Mouse (Mus musculus): ENCODE data around the gene Slc25a5.

Slc25a5 gene

DNA sequence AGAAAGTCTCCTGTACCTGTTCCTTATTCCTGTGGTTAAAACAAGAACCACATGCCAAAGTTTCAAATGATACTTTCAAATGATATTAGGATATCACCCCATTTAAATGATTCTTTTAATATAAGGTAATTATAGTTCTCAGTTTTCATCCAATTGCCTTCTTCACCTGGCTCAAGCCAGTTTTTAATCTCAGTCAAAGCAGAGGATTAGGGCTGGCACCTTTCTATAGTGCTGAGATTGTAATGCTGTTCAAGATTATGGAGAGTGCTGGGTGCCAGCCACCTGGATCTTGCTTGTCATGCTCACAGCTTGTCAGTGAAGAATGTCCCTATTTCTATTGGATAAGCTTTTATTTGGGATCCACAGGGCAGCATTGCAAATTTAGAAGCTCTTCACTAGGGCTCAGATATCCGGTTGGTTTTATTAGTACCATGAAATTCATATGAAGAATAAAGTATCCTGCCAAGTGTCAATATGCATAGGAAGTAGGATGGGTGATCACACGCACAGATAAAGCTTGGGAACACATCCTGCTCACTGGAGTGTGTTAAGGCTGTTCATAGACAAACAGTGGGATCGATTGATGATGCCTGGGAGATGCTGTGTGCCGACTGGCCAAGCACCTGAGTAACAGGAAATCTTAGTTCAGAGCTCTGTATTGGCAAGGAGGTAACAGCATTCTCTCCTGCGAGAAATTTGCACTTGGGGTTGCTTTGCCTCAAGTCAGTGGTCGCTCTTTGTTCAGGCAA, 3.9 kb downstream of the Slc25a5 start:
- DNase-seq (ENCODE audit: low read depth in 2 of 2, low spot score in 2 of 2): no peak

DNA sequence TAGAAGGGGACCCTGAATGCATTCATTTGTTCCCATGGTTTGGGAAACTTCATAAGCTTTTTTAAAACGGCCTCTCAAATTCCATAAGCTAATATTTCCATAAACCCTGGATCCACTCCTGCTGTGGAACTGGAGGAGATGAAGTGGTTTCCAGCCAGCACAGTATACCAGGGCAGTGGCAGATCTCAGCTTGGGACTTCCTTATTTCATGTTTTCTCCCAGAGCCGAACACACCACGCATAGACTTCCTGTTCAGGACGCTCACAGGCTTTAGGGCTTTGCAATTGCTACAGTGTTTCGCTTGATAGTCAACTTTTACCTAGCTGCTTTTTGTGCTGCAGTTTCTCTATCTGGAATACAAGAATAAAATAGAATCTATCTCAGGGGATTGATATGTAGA, 7.7 kb downstream of the Slc25a5 start:
- no peak for DNase-seq (ENCODE audit: low read depth in 2 of 2, low spot score in 2 of 2)

- DNase-seq (ENCODE audit: low read depth in 2 of 2, low spot score in 2 of 2): no peak
These were observed 8.7 kb downstream of the Slc25a5 start for GRCm38 (mm10) chrX:36804196-36804595.

GRCm38 (mm10) chrX:36805466-36806235, 10.2 kb downstream of the Slc25a5 start:
- DNase-seq (ENCODE audit: low read depth in 2 of 2, low spot score in 2 of 2): no peak

DNA sequence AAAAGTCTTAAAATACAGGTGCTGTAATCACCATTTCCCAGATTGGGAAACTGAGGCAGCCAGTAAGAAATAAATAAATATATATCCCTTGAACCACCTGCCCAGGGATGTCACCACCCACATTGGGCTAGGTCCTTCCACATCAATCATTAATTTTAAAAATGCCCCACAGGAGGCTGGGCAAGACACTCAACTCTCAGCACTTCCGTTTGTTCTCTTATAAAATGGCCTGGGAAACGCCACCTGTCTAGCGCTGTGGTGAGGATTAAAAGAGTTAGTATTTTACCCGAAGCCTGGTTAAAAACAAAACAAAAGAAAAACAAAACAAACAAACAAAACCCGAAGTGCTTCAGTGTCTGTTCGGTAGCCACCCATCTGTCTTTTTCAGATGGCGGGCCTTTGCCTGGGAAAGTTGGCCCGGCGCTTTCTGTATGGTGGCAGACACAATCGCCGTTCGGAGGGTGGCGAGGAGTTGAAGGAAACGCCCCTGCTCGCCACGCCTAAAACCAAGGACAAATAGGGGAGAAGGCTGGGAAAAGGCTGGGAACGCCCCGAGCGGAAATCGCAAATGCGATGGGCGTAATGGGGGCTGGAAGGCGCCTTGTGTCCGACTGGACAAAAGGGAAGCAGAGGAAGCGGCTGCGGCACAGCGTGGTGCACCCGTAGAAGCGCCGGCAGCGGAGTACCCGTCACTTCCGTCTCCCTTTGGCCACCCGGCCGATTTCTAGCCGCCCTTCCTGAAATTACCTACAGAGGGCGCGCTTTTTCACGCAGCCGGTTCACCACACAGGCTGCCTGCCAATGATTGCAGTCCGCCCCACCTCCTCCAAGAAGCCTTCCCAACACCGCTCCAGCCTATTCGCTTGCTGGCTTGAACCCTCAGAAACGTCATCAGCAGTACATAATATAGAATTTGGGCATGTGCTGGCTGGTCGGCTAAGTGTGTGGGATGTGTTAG, 12.2 kb downstream of the Slc25a5 start:
- peak; percentile 74 to 83 for DNase-seq (ENCODE audit: low read depth in 2 of 2, low spot score in 2 of 2)

GRCm38 (mm10) chrX:36808318-36808683, 12.8 kb downstream of the Slc25a5 start:
- DNase-seq (ENCODE audit: low read depth in 2 of 2, low spot score in 2 of 2): no peak

- peak in 1 of 2 experiments; percentile 20 for DNase-seq (ENCODE audit: low read depth in 2 of 2, low spot score in 2 of 2)
These were observed 15.9 kb downstream of the Slc25a5 start for GRCm38 (mm10) chrX:36811377-36811776.

GRCm38 (mm10) chrX:36814161-36814836, 18.8 kb downstream of the Slc25a5 start:
- no peak for DNase-seq (ENCODE audit: low read depth in 2 of 2, low spot score in 2 of 2)

- no peak for DNase-seq (ENCODE audit: low read depth in 2 of 2, low spot score in 2 of 2)
These were observed 19.6 kb downstream of the Slc25a5 start for GRCm38 (mm10) chrX:36815022-36815421.

GRCm38 (mm10) chrX:36815439-36815838, 20.0 kb downstream of the Slc25a5 start:
- DNase-seq (ENCODE audit: low read depth in 2 of 2, low spot score in 2 of 2): no peak

- DNase-seq (ENCODE audit: low read depth in 2 of 2, low spot score in 2 of 2): no peak
These were observed 21.0 kb downstream of the Slc25a5 start for GRCm38 (mm10) chrX:36816368-36816899.

DNA sequence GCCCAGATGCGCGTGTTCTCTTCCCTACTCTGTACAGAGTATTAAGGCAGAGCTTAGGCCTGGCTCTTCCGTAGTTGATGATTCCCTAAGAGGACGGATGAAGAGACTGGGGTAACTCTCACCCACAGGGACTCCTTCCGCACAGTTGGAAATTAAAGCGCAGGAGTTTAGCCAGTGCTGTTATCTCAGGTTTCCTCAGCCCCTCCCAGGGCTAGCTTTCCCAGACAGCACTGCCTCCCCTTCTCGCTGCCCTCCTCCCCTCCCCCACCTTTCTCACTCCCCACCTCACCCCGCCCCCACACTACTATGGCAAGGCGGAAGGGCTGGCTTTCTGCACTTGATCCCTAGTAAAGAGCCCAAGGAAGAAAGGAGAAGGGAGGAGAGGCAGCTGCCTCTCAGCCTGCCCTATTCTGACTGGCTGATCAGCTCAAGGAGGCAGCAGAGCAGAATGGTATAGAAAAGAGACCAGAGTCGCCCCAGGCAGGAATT, 21.5 kb downstream of the Slc25a5 start:
- DNase-seq (ENCODE audit: low read depth in 2 of 2, low spot score in 2 of 2): no peak

DNA sequence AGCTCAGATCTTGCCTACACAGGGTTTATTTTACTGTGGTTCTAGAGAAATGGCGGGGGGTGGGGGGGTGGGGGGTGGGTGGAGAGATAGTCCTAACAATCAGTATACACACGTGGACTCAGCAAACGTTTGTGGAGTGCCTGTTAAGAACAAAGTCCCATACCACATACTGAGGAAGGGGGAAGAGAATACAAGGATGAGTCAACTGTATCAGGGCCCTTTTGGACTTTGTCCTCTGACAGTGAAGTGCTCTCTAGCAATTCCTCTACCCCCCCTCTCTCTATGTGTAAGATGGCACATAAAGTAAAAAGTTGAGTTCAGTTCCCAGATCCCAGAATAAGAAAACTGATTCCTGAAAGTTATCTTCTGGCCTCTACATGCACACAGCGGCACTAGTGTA, 24.1 kb downstream of the Slc25a5 start:
- DNase-seq (ENCODE audit: low read depth in 2 of 2, low spot score in 2 of 2): no peak

DNA sequence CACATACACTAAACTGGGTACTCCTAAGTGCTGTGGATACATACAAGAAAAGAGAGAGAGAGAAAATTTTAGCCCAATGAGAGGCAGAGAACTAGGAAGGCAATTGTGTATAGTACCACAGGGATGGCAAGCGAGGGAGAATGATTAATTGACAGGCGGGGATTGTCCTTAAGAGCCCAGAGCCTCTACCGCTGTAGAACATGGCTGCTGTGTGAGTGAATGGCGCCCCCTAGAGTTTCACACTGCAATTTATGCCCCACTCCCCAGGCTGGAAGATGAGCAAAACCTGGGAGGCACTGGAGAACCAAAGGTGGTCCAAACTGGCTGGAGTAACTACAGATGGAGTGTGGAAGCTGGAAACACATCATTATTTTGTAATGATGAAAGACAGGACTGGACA, 24.8 kb downstream of the Slc25a5 start:
- peak; percentile 26 to 57 for DNase-seq (ENCODE audit: low read depth in 2 of 2, low spot score in 2 of 2)

GRCm38 (mm10) chrX:36823932-36824711, 28.7 kb downstream of the Slc25a5 start:
- no peak for DNase-seq (ENCODE audit: low read depth in 2 of 2, low spot score in 2 of 2)

DNA sequence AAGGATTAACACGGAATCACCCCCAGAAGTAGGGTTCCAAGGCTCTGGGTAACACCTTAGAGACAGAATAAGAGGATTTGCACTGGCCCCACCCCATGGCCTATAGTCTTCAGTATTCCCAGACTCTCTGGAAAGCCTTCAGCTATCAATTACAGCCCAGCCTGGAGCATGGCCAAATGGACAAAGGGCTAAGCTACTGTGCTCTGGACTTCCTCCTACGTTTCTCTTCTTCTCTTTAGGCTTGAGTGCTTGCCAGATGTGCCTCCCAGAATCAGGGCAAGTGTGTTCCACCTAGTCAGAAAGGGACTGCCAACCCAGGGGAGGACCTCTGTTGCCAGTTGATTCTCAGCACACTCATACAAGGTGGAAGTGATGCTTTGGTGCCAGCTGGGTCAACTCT, 29.6 kb downstream of the Slc25a5 start:
- DNase-seq (ENCODE audit: low read depth in 2 of 2, low spot score in 2 of 2): no peak

DNA sequence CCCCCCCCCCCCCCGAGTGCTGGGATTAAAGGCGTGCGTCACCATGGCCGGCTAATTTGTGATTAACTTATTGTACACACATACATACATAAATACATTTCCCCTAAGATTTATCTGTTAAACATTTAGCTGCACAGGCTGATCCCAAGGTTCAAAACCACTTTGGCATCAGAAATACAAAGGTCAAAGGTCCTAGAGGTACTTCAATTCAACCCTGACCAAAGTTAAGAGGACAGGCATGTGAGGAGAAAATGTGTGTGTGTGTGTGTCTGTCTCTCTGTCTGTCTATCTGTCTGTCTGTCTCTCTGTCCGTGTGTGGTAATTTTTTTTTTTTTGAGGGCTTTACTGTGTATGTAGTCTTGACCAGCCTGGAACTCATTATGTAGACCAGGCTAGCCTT, 31.4 kb downstream of the Slc25a5 start:
- DNase-seq (ENCODE audit: low read depth in 2 of 2, low spot score in 2 of 2): no peak

GRCm38 (mm10) chrX:36830271-36830670, 34.8 kb downstream of the Slc25a5 start:
- no peak for DNase-seq (ENCODE audit: low read depth in 2 of 2, low spot score in 2 of 2)

GRCm38 (mm10) chrX:36831632-36832031, 36.2 kb downstream of the Slc25a5 start:
- DNase-seq (ENCODE audit: low read depth in 2 of 2, low spot score in 2 of 2): no peak

All from CD8-positive naive resting alpha-beta T cell, adult 2 months (primary cell).